Mouse (Mus musculus) thymus, adult 2 months (tissue): Measurements from ENCODE around the gene Cog2.

ENCODE experiments used
- CTCF ChIP-seq: fragments of 200-500 bp; IDR thresholded peaks from 2 replicates; pipeline ENCODE4 v1.5.1; 2012; ENCODE audit warnings: mild to moderate bottlenecking, control low read depth, low read length, moderate library complexity, borderline replicate concordance; ENCODE audit not compliant: control insufficient read depth, poor library complexity, insufficient read depth; ENCODE audit errors: extremely low read depth
- POLR2A ChIP-seq: fragments of 200-500 bp; IDR thresholded peaks from 2 replicates; pipeline ENCODE4 v1.6.1; 2012; ENCODE audit warnings: mild to moderate bottlenecking, low read length, control low read depth, moderate library complexity; ENCODE audit not compliant: control insufficient read depth, poor library complexity, insufficient read depth; ENCODE audit errors: extremely low read depth

DNA sequence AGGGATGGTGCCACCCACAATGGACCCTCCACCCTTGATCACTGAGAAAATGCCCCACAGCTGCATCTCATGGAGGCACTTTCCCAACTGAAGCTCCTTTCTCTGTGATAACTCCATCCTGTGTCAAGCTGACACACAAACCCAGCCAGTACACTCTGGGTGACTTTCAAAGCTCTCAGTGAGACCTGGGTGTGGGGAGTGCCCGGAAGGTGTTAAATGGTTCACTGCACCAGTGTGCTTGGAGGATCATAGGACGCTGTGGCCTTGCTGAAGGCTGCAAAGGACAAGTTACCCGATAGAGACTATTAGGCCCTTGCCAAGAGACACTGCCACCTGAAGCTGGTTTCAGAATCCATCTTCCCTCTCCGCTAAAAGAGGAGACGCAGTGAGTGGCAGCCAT lies 44.9 kb upstream of the Cog2 start:
- TF ChIP-seq CTCF (no peak), POLR2A (no peak)
